Mouse (Mus musculus) frontal cortex, postnatal 10 days (tissue): Measurements from ENCODE around the gene Il9r.

ENCODE experiments used
- DNase-seq, 2 experiments: peaks; one replicate each; pipeline ENCODE4 v3.0.0; 2022; ENCODE audit warnings: low spot score in 2 of 2, mixed read lengths in 1 of 2

The Il9r gene

GRCm38 (mm10) chr11:32198256-32198955, 1.7 kb downstream of the Il9r start:
- DNase-seq = no peak

DNA sequence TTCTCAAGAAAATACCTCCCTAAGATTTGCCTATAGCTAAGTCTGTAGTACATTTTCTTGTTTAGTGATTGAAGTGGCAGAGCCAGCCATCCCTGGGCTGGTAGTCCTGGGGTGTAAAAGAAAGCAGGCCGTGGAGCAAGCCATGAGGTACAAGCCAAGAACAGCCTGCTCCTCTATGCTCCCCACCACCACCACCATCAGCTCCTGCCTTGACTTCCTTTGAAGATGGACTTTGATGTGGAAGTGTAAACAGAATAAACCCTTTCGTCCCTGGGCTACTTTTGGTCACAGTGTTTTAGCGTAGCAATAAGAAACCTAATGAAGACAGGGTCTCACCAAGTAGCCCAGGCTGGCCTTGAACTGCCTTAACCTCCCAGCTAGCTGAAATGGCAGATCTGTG, 2.3 kb downstream of the Il9r start:
- DNase-seq = no peak

GRCm38 (mm10) chr11:32196727-32197126, 3.4 kb downstream of the Il9r start:
- DNase-seq = no peak

- DNase-seq = no peak
These were observed 4.1 kb downstream of the Il9r start for GRCm38 (mm10) chr11:32195867-32196540.

GRCm38 (mm10) chr11:32194626-32195025, 5.5 kb downstream of the Il9r start:
- no peak for DNase-seq

DNA sequence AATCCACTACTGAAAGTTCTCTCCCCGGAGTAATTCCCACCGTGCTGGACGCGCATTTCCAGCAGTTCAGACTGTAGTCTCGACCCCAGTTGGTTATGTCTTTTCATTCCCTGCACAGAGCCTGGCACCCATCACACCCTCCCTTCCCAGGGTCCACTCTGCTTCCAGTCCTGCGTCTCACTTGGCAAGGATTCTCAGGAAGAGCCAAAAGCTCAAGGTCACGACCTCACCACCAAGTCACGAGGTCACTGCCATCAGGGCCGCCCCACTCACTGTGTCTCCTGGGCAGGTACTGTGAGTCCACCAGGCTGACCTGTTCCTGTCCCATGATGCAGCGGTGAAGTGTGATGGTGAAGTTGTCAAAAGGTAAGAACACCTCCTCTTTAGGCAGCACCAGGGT, 6.0 kb downstream of the Il9r start:
- DNase-seq = no peak

GRCm38 (mm10) chr11:32193156-32193555, 6.9 kb downstream of the Il9r start:
- DNase-seq = no peak

GRCm38 (mm10) chr11:32190603-32191110, 9.4 kb downstream of the Il9r start:
- no peak for DNase-seq

DNA sequence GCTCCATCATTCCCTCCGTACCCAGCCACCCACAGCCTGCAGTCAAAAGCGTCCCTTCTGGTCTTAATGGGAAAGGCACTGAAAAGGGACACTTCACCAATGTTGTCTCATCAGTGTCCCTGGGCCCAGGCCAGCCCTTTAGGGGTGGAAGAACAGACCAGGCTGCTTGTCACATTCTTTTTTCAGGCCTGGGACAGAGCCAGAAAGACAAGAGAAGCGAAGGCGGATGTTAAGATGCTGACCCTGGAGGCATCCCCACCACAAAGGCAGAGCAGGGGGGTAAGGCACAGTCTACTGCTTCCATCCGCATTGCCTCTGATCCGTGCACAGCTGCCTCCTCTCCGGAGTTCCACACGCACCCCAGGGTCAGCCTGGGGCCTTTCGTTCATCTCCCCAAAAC, 10.0 kb downstream of the Il9r start:
- DNase-seq = no peak

DNA sequence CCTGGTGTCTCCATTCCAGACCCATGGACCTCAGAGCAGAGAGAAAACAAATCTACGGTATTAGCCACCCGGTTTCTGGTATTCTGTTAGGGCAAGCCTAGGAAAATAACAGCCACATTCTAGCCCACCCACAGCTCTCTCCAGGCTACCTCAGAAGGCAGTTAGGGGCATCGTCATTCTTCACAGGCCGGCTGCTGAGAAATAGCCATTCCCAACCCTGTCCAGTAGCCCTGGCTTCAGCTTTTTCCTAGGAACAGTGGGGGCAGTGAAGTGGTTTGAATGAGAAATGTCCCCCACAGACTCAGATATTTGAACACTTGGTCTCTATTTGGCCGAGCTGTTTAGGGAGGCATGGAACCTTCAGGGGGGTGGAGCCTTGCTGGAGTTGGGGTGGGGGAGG, 10.6 kb downstream of the Il9r start:
- no peak for DNase-seq

GRCm38 (mm10) chr11:32188881-32189280, 11.2 kb downstream of the Il9r start:
- no peak for DNase-seq

DNA sequence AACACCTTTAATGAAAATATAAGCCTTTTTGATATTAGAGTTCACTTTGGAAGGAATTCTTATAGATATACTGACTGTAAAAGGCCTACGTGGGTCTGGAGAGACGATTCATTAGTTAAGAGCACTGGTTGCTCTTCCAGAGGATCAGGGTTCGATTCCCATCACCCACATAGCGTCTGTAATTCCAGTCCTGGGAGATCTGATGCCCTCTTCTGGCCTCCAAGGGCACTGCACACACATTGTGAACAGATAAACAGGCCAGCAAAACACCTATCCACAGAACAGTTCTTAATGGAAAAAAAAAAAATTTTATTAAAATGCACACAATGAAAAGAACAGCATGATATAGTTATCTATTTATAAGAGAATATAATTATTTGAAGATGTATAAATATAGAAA, 12.8 kb downstream of the Il9r start:
- DNase-seq = no peak

DNA sequence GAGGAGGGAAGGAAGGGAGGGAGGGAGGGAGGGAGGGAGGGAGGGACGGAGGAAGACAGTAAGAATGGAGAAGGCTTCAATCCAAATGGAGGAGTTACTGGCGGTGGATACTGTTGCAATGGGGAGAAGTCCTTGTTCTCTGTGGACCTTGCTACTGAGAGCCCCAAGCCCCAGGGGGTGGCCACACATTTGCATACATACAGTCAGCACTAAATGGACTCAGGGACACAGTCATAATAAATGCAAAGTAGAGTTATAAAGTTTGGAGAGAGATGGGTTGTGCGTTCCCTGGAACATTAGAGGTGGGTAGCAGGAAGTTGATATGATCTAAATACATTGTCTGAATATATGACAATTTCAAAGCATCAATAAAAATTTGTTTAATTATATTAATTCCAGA, 14.0 kb downstream of the Il9r start:
- DNase-seq = no peak

DNA sequence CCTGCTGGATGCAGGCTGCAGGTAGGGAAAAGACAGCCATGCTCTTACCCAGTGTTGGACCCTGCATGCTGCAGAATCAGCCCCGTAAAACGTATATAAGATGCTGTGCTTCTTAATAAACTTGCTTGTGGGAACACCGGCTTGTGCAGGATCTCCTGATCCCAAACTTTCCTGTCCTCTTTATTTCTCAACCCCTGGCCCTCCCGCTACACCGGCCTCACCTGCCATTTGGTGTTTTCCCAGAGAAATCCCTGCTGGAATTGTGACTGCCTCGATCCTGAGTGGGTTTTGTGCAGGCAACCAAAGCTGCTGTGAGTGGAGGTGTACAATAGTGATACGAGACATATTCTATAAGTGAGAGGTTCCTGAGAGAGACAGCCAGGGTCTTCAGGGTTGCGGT, 15.6 kb downstream of the Il9r start:
- DNase-seq = no peak

- DNase-seq = peak; percentile 54 to 84
These were observed 17.9 kb downstream of the Il9r start for GRCm38 (mm10) chr11:32181973-32182868.

DNA sequence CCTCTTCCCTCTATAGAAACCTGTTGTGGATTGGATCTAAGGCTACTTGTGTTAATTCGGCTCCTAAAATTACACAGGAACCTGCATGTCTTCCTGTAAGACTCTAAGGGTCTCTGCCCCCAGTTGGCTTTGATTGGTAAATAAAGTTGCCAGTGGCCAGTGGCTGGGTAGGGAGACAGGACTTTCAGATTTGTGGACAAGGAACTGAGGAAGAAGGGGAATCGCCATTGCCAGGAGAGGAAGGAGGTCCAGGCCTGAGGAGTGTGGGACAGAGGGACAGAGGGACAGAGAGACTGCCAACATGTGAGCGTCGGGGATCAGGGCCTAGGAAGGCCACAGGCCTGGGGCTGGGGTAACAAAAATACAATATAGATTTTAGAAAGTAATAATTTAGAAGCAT, 18.8 kb downstream of the Il9r start:
- DNase-seq = no peak

GRCm38 (mm10) chr11:32178506-32178905, 21.6 kb downstream of the Il9r start:
- DNase-seq = no peak

- no peak for DNase-seq
These were observed 33.4 kb downstream of the Il9r start for GRCm38 (mm10) chr11:32166683-32167082.

GRCm38 (mm10) chr11:32161922-32162804, 37.9 kb downstream of the Il9r start:
- peak; percentile 84 to 88 for DNase-seq

DNA sequence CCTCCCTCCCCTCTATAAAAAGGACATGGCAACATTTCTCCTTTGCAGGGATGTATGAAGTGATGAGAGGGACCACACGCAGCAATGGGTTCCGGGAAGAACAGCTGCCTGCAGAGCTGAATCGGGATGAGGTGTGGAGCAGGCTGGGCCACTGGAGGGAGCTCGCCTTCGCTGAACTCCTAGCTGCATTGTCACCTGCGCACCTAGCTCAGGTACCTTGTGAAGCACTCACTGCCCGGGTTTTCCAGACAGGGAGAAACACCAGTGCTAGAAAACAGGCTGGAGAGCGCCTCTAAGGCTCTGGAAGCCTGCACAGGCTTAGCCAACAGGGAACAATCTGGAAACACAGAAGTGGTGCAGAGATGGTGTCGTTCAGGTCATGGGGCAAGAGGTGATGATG, 38.6 kb downstream of the Il9r start:
- DNase-seq = no peak

GRCm38 (mm10) chr11:32160341-32160740, 39.7 kb downstream of the Il9r start:
- DNase-seq = no peak
